Mouse (Mus musculus) cerebellum, adult 2 months (tissue): Measurements from ENCODE around the gene Mthfsd. TPM values are rescaled to one million over a fixed set of nuclear protein-coding genes. Genes with fewer than 3 reads are reported as not detected.

ENCODE experiments used
- DNase-seq, 2 experiments: peaks; one replicate each; pipeline ENCODE4 v3.0.0; 2021
- H3K27ac ChIP-seq: fragments of 200-500 bp; 2 replicates; pipeline ENCODE4 v1.5.1; 2012; ENCODE audit warnings: low read length, control low read depth, inconsistent platforms; ENCODE audit not compliant: insufficient read depth
- H3K27me3 ChIP-seq: fragments of 200-500 bp; 2 replicates; pipeline ENCODE4 v1.6.1; 2012; ENCODE audit warnings: inconsistent platforms, mild to moderate bottlenecking, low read length, moderate library complexity; ENCODE audit not compliant: control insufficient read depth, insufficient read depth
- H3K4me1 ChIP-seq: fragments of 200-500 bp; 2 replicates; pipeline ENCODE4 v1.6.1; 2011; ENCODE audit warnings: low read length; ENCODE audit not compliant: control insufficient read depth, insufficient read depth
- H3K4me3 ChIP-seq: fragments of 200-500 bp; replicated peaks from 2 replicates; pipeline ENCODE3; 2011; ENCODE audit warnings: mild to moderate bottlenecking, low read depth, low read length, control low read depth; ENCODE audit not compliant: insufficient read depth
- CTCF ChIP-seq: fragments of 200-500 bp; IDR thresholded peaks from 2 replicates; pipeline ENCODE4 v1.5.1; 2011; ENCODE audit warnings: low read depth, mild to moderate bottlenecking, control low read depth, low read length, moderate library complexity, borderline replicate concordance; ENCODE audit not compliant: insufficient read depth
- POLR2A ChIP-seq: fragments of 200-500 bp; IDR thresholded peaks from 2 replicates; pipeline ENCODE4 v1.6.1; 2011; ENCODE audit warnings: low read length, control low read depth, borderline replicate concordance; ENCODE audit not compliant: insufficient read depth
- WGBS: fragments of 180-500 bp; shearing (Covaris S2); methylation state at CpG from one replicate; pipeline ENCODE4 v1.1.7; 2018; 5-methylcytosine and 5-hydroxymethylcytosine counted together
- polyA plus RNA-seq: library from polyadenylated mRNA; depleted of rRNA; stranded (reverse); fragments of >200 nt; gene quantifications from 2 replicates; pipeline ENCODE4 v1.2.3, GENCODE M21; 2012

Mthfsd gene
- polyA plus RNA-seq, 1 experiment: 119 TPM

GRCm38 (mm10) chr8:121079944-121080343 lies 28.2 kb downstream of the Mthfsd start:
- WGBS: 3% methylated on average over 12 of the region's 12 CpGs
- Histone ChIP-seq H3K27me3 (peaks cover 9% of the 10 kb centered on the region; the same call in 1 of the 2 replicates), H3K4me1 (no peaks in the 10 kb centered on the region), H3K27ac (no peak overlapping the region), H3K4me3 (no peak overlapping the region)
- TF ChIP-seq POLR2A (no peak), CTCF (no peak)
- DNase-seq: no peak

- no peak for DNase-seq
- Histone ChIP-seq H3K4me3 (no peak overlapping the region), H3K4me1 (no peaks in the 10 kb centered on the region), H3K27me3 (peaks cover 9% of the 10 kb centered on the region; the same call in 1 of the 2 replicates), H3K27ac (no peak overlapping the region)
- TF ChIP-seq CTCF (no peak), POLR2A (no peak)
- WGBS: 4% methylated on average over 7 of the region's 7 CpGs
These were observed 29.0 kb downstream of the Mthfsd start for GRCm38 (mm10) chr8:121079201-121079600.

GRCm38 (mm10) chr8:121078721-121079120 lies 29.5 kb downstream of the Mthfsd start:
- Histone ChIP-seq H3K27me3 (peaks cover 6% of the 10 kb centered on the region; the same call in 1 of the 2 replicates), H3K27ac (no peak overlapping the region), H3K4me3 (no peak overlapping the region), H3K4me1 (no peaks in the 10 kb centered on the region)
- TF ChIP-seq POLR2A (no peak), CTCF (no peak)
- 6% methylated on average over 14 of the region's 14 CpGs for WGBS
- no peak for DNase-seq

- Histone ChIP-seq H3K4me1 (no peaks in the 10 kb centered on the region), H3K4me3 (no peak overlapping the region), H3K27ac (no peak overlapping the region), H3K27me3 (peaks cover 1% of the 10 kb centered on the region; the same call in 1 of the 2 replicates)
- DNase-seq: no peak
- WGBS: 6% methylated on average over 7 of the region's 7 CpGs
- TF ChIP-seq POLR2A: no peak
- TF ChIP-seq CTCF: no peak
These were observed 31.6 kb downstream of the Mthfsd start for GRCm38 (mm10) chr8:121076555-121076954.

- no peak overlapping the region for H3K4me3 ChIP-seq
- no peak overlapping the region for H3K27ac ChIP-seq
- H3K4me1 ChIP-seq: no peaks in the 10 kb centered on the region
- TF ChIP-seq POLR2A: no peak
- no peak for TF ChIP-seq CTCF
- 5% methylated on average over 13 of the region's 13 CpGs for WGBS
- peaks cover 1% of the 10 kb centered on the region; the same call in 1 of the 2 replicates for H3K27me3 ChIP-seq
- no peak for DNase-seq
These were observed 32.3 kb downstream of the Mthfsd start for GRCm38 (mm10) chr8:121075936-121076335.

GRCm38 (mm10) chr8:121074848-121075145 lies 33.4 kb downstream of the Mthfsd start:
- H3K27ac ChIP-seq: no peak overlapping the region
- WGBS: 3% methylated on average over 10 of the region's 10 CpGs
- no peak overlapping the region for H3K4me3 ChIP-seq
- H3K27me3 ChIP-seq: peaks cover 1% of the 10 kb centered on the region; the same call in 1 of the 2 replicates
- no peaks in the 10 kb centered on the region for H3K4me1 ChIP-seq
- no peak for DNase-seq
- TF ChIP-seq POLR2A: no peak
- TF ChIP-seq CTCF: no peak

- no peak overlapping the region for H3K4me3 ChIP-seq
- DNase-seq: no peak
- H3K4me1 ChIP-seq: no peaks in the 10 kb centered on the region
- 8% methylated on average over 15 of the region's 15 CpGs for WGBS
- TF ChIP-seq CTCF (no peak), POLR2A (no peak)
- H3K27me3 ChIP-seq: peaks cover 1% of the 10 kb centered on the region; the same call in 1 of the 2 replicates
- H3K27ac ChIP-seq: no peak overlapping the region
These were observed 33.9 kb downstream of the Mthfsd start for GRCm38 (mm10) chr8:121074108-121074847.

- TF ChIP-seq POLR2A (no peak), CTCF (no peak)
- H3K4me1 ChIP-seq: no peaks in the 10 kb centered on the region
- DNase-seq: no peak
- peaks cover 1% of the 10 kb centered on the region; the same call in 1 of the 2 replicates for H3K27me3 ChIP-seq
- no peak overlapping the region for H3K27ac ChIP-seq
- H3K4me3 ChIP-seq: no peak overlapping the region
- 2% methylated on average over 48 of the region's 48 CpGs for WGBS
These were observed 34.8 kb downstream of the Mthfsd start for GRCm38 (mm10) chr8:121073174-121074107.
